Mouse (Mus musculus) limb, embryonic 12.5 days (tissue): ENCODE measurements at regions not wholly inside any gene's neighbourhood (a gene's known extent, or its start where the extent isn't known, plus 50 kb on each side); places are given as distances from the start of the nearest gene placed in this dataset.

Experiments used
- ATAC-seq: fragments of 200-750 bp; cut with Nextera tagmentation; 2 replicates; pipeline ENCODE4 v1.8.0; 2017; ENCODE audit warnings: low read depth, moderate TSS enrichment; ENCODE audit not compliant: insufficient number of reproducible peaks, insufficient read depth, low FRiP score, low TSS enrichment
- H3K27ac ChIP-seq: fragments of 300-500 bp; sonication (generic); 2 replicates; pipeline ENCODE4 v1.5.1; 2016; ENCODE audit warnings: mild to moderate bottlenecking, moderate library complexity
- H3K27me3 ChIP-seq: fragments of 300-500 bp; sonication (generic); 2 replicates; pipeline ENCODE4 v1.6.1; 2016; ENCODE audit warnings: mild to moderate bottlenecking, moderate library complexity
- H3K36me3 ChIP-seq: fragments of 300-500 bp; sonication (generic); 2 replicates; pipeline ENCODE4 v1.6.1; 2016; ENCODE audit warnings: mild to moderate bottlenecking, moderate library complexity
- H3K4me1 ChIP-seq: fragments of 300-500 bp; sonication (generic); replicated peaks from 2 replicates; pipeline ENCODE4 v1.6.1; 2016
- H3K4me2 ChIP-seq: fragments of 300-500 bp; sonication (generic); 2 replicates; pipeline ENCODE4 v1.6.1; 2016; ENCODE audit warnings: mild to moderate bottlenecking, moderate library complexity
- H3K4me3 ChIP-seq: fragments of 300-500 bp; sonication (generic); replicated peaks from 2 replicates; pipeline ENCODE4 v1.5.1; 2016; ENCODE audit warnings: mild to moderate bottlenecking
- H3K9ac ChIP-seq: fragments of 300-500 bp; sonication (generic); replicated peaks from 2 replicates; pipeline ENCODE4 v1.6.1; 2016; ENCODE audit warnings: mild to moderate bottlenecking, moderate library complexity
- H3K9me3 ChIP-seq: fragments of 300-500 bp; sonication (generic); 2 replicates; pipeline ENCODE4 v1.6.1; 2016; ENCODE audit warnings: mild to moderate bottlenecking, moderate library complexity
- WGBS: fragments of 180-500 bp; shearing (Covaris S2); methylation state at CpG from one replicate; pipeline ENCODE4 v1.1.7; 2016; 5-methylcytosine and 5-hydroxymethylcytosine counted together

DNA sequence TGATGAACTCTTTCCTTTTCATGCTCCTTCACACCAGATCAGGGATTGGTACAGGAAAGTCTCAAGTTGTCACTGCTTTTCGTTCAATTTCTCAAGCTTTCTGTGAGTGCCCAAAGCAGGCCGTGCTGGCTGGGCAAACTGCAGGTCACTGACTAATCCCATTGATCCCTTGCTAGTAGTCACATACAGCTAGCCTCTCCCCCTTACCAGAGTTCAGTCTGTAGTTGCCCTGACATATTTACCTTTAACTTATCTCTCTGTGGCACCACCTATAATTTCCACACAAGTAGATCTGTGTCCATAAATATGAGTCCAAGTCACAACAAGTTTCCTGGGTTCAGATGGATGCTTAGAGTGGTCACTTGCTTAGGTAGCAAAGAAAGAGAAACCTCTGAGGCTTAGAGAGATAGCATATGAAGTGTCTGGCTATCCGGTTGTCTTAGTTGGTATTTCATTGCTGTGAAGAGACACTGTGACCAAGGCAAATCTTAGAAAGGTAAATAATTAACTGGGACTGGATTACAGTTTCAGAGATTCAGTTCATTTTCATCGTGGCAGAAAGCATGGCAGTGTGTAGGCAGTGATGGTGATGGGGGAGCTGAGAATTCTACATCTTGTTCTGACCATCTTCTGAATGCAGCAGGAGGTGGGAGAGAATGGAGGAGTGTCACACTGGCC is 362.8 kb upstream of the Pcsk5 start:
- H3K36me3 ChIP-seq, result no peaks in the 10 kb centered on the region
- no peaks in the 10 kb centered on the region for H3K9me3 ChIP-seq
- 76% methylated on average over 4 of the region's 4 CpGs for WGBS
- H3K4me1 ChIP-seq, result no peaks in the 10 kb centered on the region
- no peak for ATAC-seq
- no peaks in the 10 kb centered on the region for H3K27me3 ChIP-seq
- H3K9ac ChIP-seq, result no peak overlapping the region
- no peak overlapping the region for H3K4me3 ChIP-seq
- H3K4me2 ChIP-seq, result no peak overlapping the region
- no peak overlapping the region for H3K27ac ChIP-seq

DNA sequence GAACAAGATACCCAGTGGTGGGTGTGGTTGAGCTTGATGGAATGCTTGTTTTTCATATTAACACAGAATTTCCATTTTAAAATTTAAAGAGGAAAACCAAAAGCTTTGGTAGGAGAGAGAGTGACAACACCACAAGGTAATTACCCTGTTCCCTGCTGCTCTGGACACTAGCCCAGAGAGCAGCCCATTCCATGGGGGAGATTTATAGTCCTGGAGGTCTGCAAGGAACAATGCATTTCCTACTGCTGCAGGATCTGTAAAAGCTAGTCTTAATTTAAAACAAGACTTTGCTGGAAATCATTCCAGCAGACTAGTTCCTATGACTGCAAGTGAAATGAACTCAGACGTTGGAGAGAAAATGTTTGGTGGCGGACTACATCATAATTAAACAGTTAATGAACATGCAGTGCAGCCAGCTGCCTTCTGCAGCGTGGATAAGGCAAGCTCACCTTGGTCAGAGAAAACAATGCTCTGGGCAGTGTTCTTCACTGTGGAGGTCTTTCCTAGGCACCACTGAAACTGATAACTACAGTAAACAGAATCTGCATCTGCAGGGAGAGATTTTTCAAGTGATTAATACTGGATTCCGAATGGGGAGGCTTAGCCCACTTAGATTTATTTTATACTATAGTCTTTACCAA is 351.8 kb upstream of the Pcsk5 start:
- no peak overlapping the region for H3K27ac ChIP-seq
- no peaks in the 10 kb centered on the region for H3K9me3 ChIP-seq
- H3K4me1 ChIP-seq, result peaks cover 11% of the 10 kb centered on the region
- H3K9ac ChIP-seq, result no peak overlapping the region
- H3K4me2 ChIP-seq, result no peak overlapping the region
- H3K36me3 ChIP-seq, result no peaks in the 10 kb centered on the region
- WGBS, result 19% methylated on average over 4 of the region's 4 CpGs
- H3K4me3 ChIP-seq, result no peak overlapping the region
- no peak for ATAC-seq
- no peaks in the 10 kb centered on the region for H3K27me3 ChIP-seq

- no peak for ATAC-seq
- no peak overlapping the region for H3K9ac ChIP-seq
- no peaks in the 10 kb centered on the region for H3K27me3 ChIP-seq
- no peaks in the 10 kb centered on the region for H3K36me3 ChIP-seq
- H3K4me2 ChIP-seq, result no peak overlapping the region
- no peaks in the 10 kb centered on the region for H3K9me3 ChIP-seq
- H3K27ac ChIP-seq, result no peak overlapping the region
- H3K4me3 ChIP-seq, result no peak overlapping the region
- H3K4me1 ChIP-seq, result peaks cover 11% of the 10 kb centered on the region
- 39% methylated on average over 9 of the region's 9 CpGs for WGBS
Measured at GRCm38 (mm10) chr19:18188122-18188866, 350.9 kb upstream of the Pcsk5 start.

DNA sequence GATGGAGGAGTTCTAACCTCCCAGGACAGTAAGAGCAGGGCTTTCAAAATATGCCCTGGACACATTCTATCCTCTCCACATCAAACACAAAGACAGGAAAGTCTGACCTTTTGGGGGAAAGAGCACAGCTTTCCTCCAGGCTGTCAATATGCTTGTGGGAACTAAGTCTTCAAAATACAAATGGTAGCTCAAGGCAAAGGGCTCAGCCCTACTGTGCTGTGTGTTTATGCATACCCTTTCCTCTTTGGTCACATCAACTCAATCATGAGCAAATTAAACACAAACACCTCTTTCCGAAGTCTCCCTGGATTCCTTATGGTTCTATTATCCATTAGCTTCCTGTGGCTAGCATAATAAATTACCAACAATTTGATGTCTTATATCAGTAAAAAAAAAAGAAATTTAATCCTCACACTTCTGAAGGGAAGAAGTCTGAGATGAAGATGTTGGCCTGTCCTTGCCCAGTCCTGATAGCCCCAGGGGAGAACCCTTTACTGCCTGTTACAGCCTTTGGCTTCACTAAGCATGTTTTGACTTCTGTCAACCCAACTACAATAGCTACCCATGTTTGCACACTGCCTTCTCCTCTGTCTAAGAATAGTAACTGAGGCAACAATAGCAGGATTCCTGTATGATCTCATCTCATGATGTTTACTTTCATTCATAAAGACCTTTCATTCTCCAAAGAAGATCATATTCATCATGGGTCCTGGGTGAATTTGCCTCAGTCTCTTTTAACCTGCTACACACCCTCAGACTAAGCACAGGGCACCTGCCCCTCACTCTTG is 348.5 kb upstream of the Pcsk5 start:
- H3K27me3 ChIP-seq, result no peaks in the 10 kb centered on the region
- 62% methylated on average over 1 of the region's 1 CpGs for WGBS
- H3K9me3 ChIP-seq, result no peaks in the 10 kb centered on the region
- H3K4me1 ChIP-seq, result peaks cover 11% of the 10 kb centered on the region
- ATAC-seq, result no peak
- no peak overlapping the region for H3K27ac ChIP-seq
- no peak overlapping the region for H3K4me3 ChIP-seq
- H3K4me2 ChIP-seq, result no peak overlapping the region
- H3K36me3 ChIP-seq, result no peaks in the 10 kb centered on the region
- no peak overlapping the region for H3K9ac ChIP-seq

- H3K4me3 ChIP-seq, result no peak overlapping the region
- no peaks in the 10 kb centered on the region for H3K9me3 ChIP-seq
- no peak overlapping the region for H3K27ac ChIP-seq
- H3K4me1 ChIP-seq, result peaks cover 13% of the 10 kb centered on the region
- H3K36me3 ChIP-seq, result no peaks in the 10 kb centered on the region
- WGBS, result 78% methylated on average over 2 of the region's 2 CpGs
- no peak overlapping the region for H3K4me2 ChIP-seq
- no peaks in the 10 kb centered on the region for H3K27me3 ChIP-seq
- no peak for ATAC-seq
- H3K9ac ChIP-seq, result no peak overlapping the region
Measured at GRCm38 (mm10) chr19:18185211-18185610, 347.8 kb upstream of the Pcsk5 start.

DNA sequence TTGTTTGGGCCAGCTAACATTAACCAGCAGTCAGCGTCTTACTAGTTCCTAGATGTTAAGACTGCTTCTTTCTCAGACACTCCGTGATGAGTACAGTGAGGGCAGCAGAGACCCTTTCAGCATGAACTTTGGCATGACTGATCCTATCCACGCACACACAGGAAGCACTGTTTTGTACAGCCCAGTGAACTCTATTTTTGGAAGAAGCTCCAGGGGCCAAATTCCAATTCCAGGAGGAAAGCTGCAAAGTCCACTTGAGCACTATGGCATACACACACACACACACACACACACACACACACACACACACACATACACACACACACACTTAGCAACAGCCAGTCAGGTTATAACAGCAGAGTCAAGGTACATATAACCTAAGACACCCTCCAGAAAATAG is 338.8 kb upstream of the Pcsk5 start:
- H3K4me2 ChIP-seq, result no peak overlapping the region
- no peak overlapping the region for H3K4me3 ChIP-seq
- H3K9ac ChIP-seq, result no peak overlapping the region
- WGBS, result 84% methylated on average over 3 of the region's 3 CpGs
- no peak overlapping the region for H3K27ac ChIP-seq
- no peaks in the 10 kb centered on the region for H3K9me3 ChIP-seq
- H3K27me3 ChIP-seq, result no peaks in the 10 kb centered on the region
- ATAC-seq, result no peak
- 0 out of 2 replicates have a peak, but pooled peaks cover 3% of the 10 kb centered on the region for H3K4me1 ChIP-seq
- no peaks in the 10 kb centered on the region for H3K36me3 ChIP-seq

DNA sequence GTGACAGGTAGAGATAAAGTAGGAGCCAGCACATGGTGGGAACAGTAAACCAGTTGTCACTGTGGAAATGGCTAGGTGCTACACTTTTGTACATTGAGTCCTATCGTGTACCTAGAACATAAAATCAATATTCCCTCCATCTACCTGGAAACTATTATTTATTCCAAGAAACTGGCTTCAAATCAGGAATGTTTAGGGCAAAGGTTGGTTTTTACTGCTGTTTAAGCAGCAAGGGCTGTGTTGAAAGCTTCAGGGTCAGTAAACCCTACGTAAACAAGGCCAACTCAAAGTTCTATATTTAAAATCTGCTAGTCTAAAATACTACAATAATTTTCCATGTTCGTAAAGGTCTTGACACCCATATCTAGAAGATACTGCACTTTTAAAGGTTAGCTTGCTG is 309.1 kb upstream of the Pcsk5 start:
- ATAC-seq, result no peak
- Histone ChIP-seq H3K27ac (no peak overlapping the region), H3K9ac (no peak overlapping the region), H3K4me2 (no peak overlapping the region), H3K4me1 (no peaks in the 10 kb centered on the region), H3K27me3 (no peaks in the 10 kb centered on the region), H3K4me3 (no peak overlapping the region), H3K9me3 (no peaks in the 10 kb centered on the region), H3K36me3 (no peaks in the 10 kb centered on the region)
- 70% methylated on average over 3 of the region's 3 CpGs for WGBS

DNA sequence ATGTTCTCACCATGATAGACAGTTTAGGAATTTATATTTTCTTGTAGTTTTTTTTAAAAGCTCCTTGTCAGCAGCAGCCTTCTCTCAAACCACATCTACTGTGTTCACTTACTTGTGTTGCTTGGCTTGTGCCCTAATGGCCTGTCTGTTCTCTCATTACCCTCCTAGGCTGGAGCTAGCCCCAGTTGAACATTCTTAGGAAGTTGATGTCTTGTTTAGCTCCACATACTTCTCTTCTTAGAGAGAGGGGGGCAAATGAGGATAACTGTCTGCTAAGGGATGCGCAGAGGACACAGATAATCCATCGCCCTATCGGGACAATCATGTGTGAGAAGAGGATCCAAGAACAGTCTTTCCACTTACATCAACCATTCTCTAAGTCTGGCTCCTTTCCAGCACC is 293.5 kb upstream of the Pcsk5 start:
- no peak overlapping the region for H3K4me2 ChIP-seq
- no peak for ATAC-seq
- 92% methylated on average over 3 of the region's 3 CpGs for WGBS
- H3K4me3 ChIP-seq, result no peak overlapping the region
- H3K27me3 ChIP-seq, result no peaks in the 10 kb centered on the region
- no peaks in the 10 kb centered on the region for H3K4me1 ChIP-seq
- no peak overlapping the region for H3K9ac ChIP-seq
- H3K27ac ChIP-seq, result no peak overlapping the region
- H3K9me3 ChIP-seq, result no peaks in the 10 kb centered on the region
- no peaks in the 10 kb centered on the region for H3K36me3 ChIP-seq

- H3K4me2 ChIP-seq, result no peak overlapping the region
- no peak overlapping the region for H3K4me3 ChIP-seq
- no peaks in the 10 kb centered on the region for H3K4me1 ChIP-seq
- no peaks in the 10 kb centered on the region for H3K9me3 ChIP-seq
- no peaks in the 10 kb centered on the region for H3K36me3 ChIP-seq
- no peak for ATAC-seq
- H3K27me3 ChIP-seq, result no peaks in the 10 kb centered on the region
- H3K9ac ChIP-seq, result no peak overlapping the region
- 76% methylated on average over 2 of the region's 2 CpGs for WGBS
- H3K27ac ChIP-seq, result no peak overlapping the region
Measured at GRCm38 (mm10) chr19:18128786-18129185, 291.4 kb upstream of the Pcsk5 start.

DNA sequence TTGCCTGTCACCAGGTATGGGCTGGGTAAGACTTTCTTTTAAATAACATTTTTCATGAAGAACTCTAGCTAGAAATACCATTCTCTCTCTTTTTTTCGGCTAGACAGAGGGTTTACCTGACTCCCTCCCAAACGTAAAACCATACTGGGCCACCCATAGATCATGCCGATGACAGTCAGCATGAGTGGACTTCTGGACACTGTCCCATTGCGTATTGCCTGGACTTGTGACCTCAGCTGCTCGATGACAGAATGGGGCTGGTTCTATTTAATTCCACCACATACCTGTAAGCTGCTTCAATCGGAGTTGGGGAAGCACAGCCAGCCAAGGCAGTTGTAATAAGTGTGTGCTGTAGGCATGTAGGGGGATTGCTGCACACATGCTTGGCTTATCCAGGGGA is 268.8 kb upstream of the Pcsk5 start:
- Histone ChIP-seq H3K4me2 (no peak overlapping the region), H3K4me3 (no peak overlapping the region), H3K27me3 (no peaks in the 10 kb centered on the region; the same call in 1 of the 2 replicates), H3K27ac (no peak overlapping the region), H3K4me1 (peaks cover 8% of the 10 kb centered on the region; the same call in 1 of the 2 replicates), H3K9ac (no peak overlapping the region), H3K36me3 (no peaks in the 10 kb centered on the region), H3K9me3 (no peaks in the 10 kb centered on the region)
- WGBS, result 69% methylated on average over 6 of the region's 6 CpGs
- ATAC-seq, result no peak

GRCm38 (mm10) chr19:18104590-18104989 is 267.2 kb upstream of the Pcsk5 start:
- WGBS, result 22% methylated on average over 2 of the region's 2 CpGs
- Histone ChIP-seq H3K27ac (no peak overlapping the region), H3K9ac (no peak overlapping the region), H3K36me3 (no peaks in the 10 kb centered on the region), H3K4me3 (no peak overlapping the region), H3K4me1 (peaks cover 8% of the 10 kb centered on the region; the same call in 1 of the 2 replicates), H3K27me3 (no peaks in the 10 kb centered on the region; the same call in 1 of the 2 replicates), H3K4me2 (no peak overlapping the region), H3K9me3 (no peaks in the 10 kb centered on the region)
- peak; percentile 81; the same call in 1 of the 2 replicates for ATAC-seq
